Comparison of ENCODE assay signal across 7 mouse cellular contexts in the genomic region with DNA sequence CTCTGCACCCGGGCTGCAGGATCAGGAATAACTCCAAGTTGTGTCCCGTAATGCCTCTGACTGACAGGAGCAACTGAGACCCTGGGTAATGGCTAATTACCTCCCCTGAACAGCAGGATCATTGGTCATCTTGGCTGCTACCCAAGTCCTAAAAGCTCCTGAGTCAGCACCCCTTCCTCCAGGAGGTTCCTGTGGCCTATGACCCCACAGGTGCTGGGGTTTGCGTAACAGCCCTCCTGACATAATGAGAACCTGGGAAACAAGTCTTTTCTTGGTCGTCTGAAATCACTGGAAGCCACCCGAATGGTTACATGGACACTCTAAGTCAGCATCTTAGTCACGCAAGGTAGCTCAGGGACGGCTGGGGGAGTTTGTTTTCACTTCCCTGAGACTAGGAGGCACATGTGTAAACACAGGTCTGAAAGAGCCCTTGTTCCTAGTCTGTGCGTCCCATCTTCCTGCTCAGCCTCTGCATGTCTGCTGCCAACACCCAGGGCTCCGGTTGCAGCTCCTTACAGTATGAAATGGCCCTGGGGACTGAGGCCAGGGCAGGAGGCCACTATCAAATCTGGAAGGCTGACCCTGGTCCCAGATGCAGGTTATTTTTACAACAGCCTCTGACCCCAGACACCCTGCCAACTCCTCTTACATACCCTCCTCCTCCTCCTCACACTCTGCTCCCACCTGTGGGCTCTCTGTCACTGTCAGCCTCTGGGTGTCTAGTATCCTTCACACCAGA.
DNase-seq lines count a peak whose midpoint lies in the region; ATAC-seq and TF ChIP-seq lines count a peak whose summit lies in the region.

No protein-coding gene starts in this region.

- no peaks in the 10 kb centered on the region for H3K27me3 ChIP-seq in neural tube, embryonic 15.5 days (replicated peaks)
- no peaks in the 10 kb centered on the region for H3K27me3 ChIP-seq in forebrain, postnatal 0 days (ENCODE audit: insufficient read depth, low read length)

- no peak overlapping the region for H3K4me3 ChIP-seq in neural tube, embryonic 15.5 days (replicated peaks)
- no peak overlapping the region for H3K4me3 ChIP-seq in forebrain, postnatal 0 days (ENCODE audit: low read depth, low read length)

- H3K9me3 ChIP-seq in neural tube, embryonic 15.5 days (replicated peaks) = no peaks in the 10 kb centered on the region
- H3K9me3 ChIP-seq in forebrain, postnatal 0 days (ENCODE audit: low read length) = no peaks in the 10 kb centered on the region

- H3K4me2 ChIP-seq in neural tube, embryonic 15.5 days = no peak overlapping the region
- no peak overlapping the region for H3K4me2 ChIP-seq in forebrain, postnatal 0 days (ENCODE audit: low read depth)

- no peaks in the 10 kb centered on the region for H3K36me3 ChIP-seq in neural tube, embryonic 15.5 days
- H3K36me3 ChIP-seq in forebrain, postnatal 0 days (ENCODE audit: insufficient read depth) = no peaks in the 10 kb centered on the region

- 64% methylated on average over 9 of the region's 9 CpGs for WGBS in neural tube, embryonic 15.5 days
- WGBS in forebrain, postnatal 0 days = 68% methylated on average over 9 of the region's 9 CpGs

- no peak overlapping the region for H3K9ac ChIP-seq in neural tube, embryonic 15.5 days (replicated peaks)
- H3K9ac ChIP-seq in forebrain, postnatal 0 days = no peak overlapping the region

- H3K4me1 ChIP-seq in neural tube, embryonic 15.5 days = peaks cover 7% of the 10 kb centered on the region; the same call in 1 of the 2 replicates
- 0 out of 2 replicates have a peak, but pooled peaks cover 1% of the 10 kb centered on the region for H3K4me1 ChIP-seq in forebrain, postnatal 0 days (ENCODE audit: insufficient read depth)

- DNase-seq in neural tube, embryonic 10.5 days (ENCODE audit: extremely low spot score, low spot score) = peak; percentile 44
- DNase-seq in gastrocnemius, adult 8-10 months (ENCODE audit: low spot score in 2 of 2) = peak; percentile 81 to 87
- peak; percentile 53 to 70 for DNase-seq in kidney, postnatal 4 days
- DNase-seq in yolk sac, embryonic 10.5 days (ENCODE audit: low spot score) = peak; percentile 88
- no peak for DNase-seq in forebrain, postnatal 0 days

- H3K27ac ChIP-seq in neural tube, embryonic 15.5 days (replicated peaks) = no peak overlapping the region
- no peak overlapping the region for H3K27ac ChIP-seq in forebrain, postnatal 0 days (ENCODE audit: low read depth, low read length)

- no peak for ATAC-seq in neural tube, embryonic 15.5 days (ENCODE audit: low FRiP score)
- no peak for ATAC-seq in frontal cortex, adult (ENCODE audit: low TSS enrichment)
- ATAC-seq in forebrain, postnatal 0 days = no peak

- TF ChIP-seq CTCF in forebrain, postnatal 0 days (IDR thresholded peaks at IDR 0.05; ENCODE audit: low read depth) = no peak
